Mouse (Mus musculus) embryonic facial prominence, embryonic 15.5 days (tissue): ENCODE measurements around the gene Tgif1. TPM values are rescaled to one million over a fixed set of nuclear protein-coding genes. Genes with fewer than 3 reads are reported as not detected.
A peak's percentile ranks its signal among the peaks of the same experiment; 100 is the strongest.

Experiments used
- ATAC-seq: fragments of 200-750 bp; cut with Nextera tagmentation; 2 replicates; pipeline ENCODE4 v1.8.0; 2017; ENCODE audit warnings: low read depth, moderate TSS enrichment; ENCODE audit not compliant: insufficient number of reproducible peaks, low FRiP score, low TSS enrichment
- H3K27ac ChIP-seq: fragments of 300-500 bp; sonication (generic); replicated peaks from 2 replicates; pipeline ENCODE4 v1.5.1; 2015; ENCODE audit warnings: mild to moderate bottlenecking, inconsistent platforms
- H3K27me3 ChIP-seq: fragments of 300-500 bp; sonication (generic); 2 replicates; pipeline ENCODE4 v1.6.1; 2015; ENCODE audit warnings: inconsistent platforms
- H3K36me3 ChIP-seq: fragments of 300-500 bp; sonication (generic); 2 replicates; pipeline ENCODE4 v1.6.1; 2015; ENCODE audit warnings: mild to moderate bottlenecking, inconsistent platforms
- H3K4me1 ChIP-seq: fragments of 300-500 bp; sonication (generic); 2 replicates; pipeline ENCODE4 v1.6.1; 2015; ENCODE audit warnings: inconsistent platforms
- H3K4me2 ChIP-seq: fragments of 300-500 bp; sonication (generic); replicated peaks from 2 replicates; pipeline ENCODE4 v1.6.1; 2015; ENCODE audit warnings: mild to moderate bottlenecking, inconsistent platforms
- H3K4me3 ChIP-seq: fragments of 300-500 bp; sonication (generic); replicated peaks from 2 replicates; pipeline ENCODE4 v1.5.1; 2015; ENCODE audit warnings: mild to moderate bottlenecking, inconsistent platforms
- H3K9ac ChIP-seq: fragments of 300-500 bp; sonication (generic); 2 replicates; pipeline ENCODE4 v1.6.1; 2015; ENCODE audit warnings: inconsistent platforms
- H3K9me3 ChIP-seq: fragments of 300-500 bp; sonication (generic); replicated peaks from 2 replicates; pipeline ENCODE4 v1.6.1; 2016; ENCODE audit warnings: inconsistent platforms
- WGBS: fragments of 180-500 bp; shearing (Covaris S2); methylation state at CpG from one replicate; pipeline ENCODE4 v1.1.7; 2015; 5-methylcytosine and 5-hydroxymethylcytosine counted together
- polyA plus RNA-seq: library from polyadenylated mRNA; unstranded; fragments of >200 nt; fragmentation: Nextera tagmentation; extraction: Ambion mirVana; gene quantifications from 2 replicates; pipeline ENCODE4 v1.2.1, GENCODE M21; 2015

Gene Tgif1
- polyA plus RNA-seq = 70.2 and 74.4 TPM in 2 replicates

DNA sequence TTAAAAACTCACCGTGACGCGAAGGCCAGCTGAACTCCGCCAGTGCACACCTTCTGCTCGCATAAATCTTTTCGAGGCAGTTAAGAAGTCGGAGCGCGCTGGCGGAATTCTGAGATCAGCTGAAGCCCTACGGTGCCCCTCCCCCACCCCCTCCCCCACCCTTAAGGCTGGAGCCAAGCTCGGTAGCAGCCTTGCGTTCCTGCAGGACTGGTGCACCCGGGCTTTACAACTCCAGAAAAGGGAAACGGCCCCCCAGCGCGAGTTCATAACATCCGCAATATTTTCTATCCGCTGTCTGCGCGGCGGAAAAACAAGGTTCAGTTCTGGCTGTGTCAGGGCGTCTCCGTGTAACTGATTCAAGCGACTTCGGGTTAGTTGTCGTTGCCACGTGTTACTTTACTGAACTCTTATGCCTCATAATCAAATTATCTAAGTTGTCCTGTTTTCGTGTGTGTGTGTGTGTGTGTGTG is at the start of gene Tgif1:
Tgif1 (minus strand) TSS at position 111 of the 470 bp plus-strand sequence.
- WGBS = under 1% methylated on average over 29 of the region's 29 CpGs
- ATAC-seq = no peak
- H3K36me3 ChIP-seq = no peaks in the 10 kb centered on the region
- peak within 1 kb of the TSS; percentile 74 for H3K4me3 ChIP-seq
- peak within 1 kb of the TSS; percentile 97 for H3K4me2 ChIP-seq
- H3K9ac ChIP-seq = peak within 1 kb of the TSS; percentile 70
- no peaks in the 10 kb centered on the region for H3K9me3 ChIP-seq
- H3K27ac ChIP-seq = peak within 1 kb of the TSS; percentile 99
- peaks cover 6% of the 10 kb centered on the region; the same call in 1 of the 2 replicates for H3K4me1 ChIP-seq
- no peaks in the 10 kb centered on the region for H3K27me3 ChIP-seq

DNA sequence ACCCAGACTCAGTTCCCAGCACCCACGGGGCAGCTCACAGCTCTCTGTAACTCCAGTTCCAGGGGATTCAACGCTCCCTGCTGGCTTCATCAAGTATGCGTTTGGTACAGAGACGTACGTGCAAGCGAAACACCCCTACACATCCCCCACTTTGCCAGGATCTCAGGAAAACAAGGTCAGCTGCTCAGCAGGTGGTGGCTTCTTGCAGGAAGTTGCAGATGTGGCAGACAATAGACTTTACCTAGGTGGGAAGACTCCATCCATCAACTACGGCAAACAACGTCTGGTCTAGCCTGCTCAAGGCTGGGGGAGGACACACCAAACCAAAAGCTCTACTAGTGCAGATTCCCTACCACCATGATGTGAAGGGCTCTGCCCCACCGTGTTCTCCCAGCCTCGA is 47.3 kb upstream of the Tgif1 start:
- no peak for ATAC-seq
- Histone ChIP-seq H3K27me3 (no peaks in the 10 kb centered on the region), H3K9ac (no peak overlapping the region), H3K4me2 (no peak overlapping the region), H3K9me3 (no peaks in the 10 kb centered on the region), H3K27ac (no peak overlapping the region), H3K4me1 (no peaks in the 10 kb centered on the region), H3K36me3 (no peaks in the 10 kb centered on the region), H3K4me3 (no peak overlapping the region)
- WGBS = 79% methylated on average over 10 of the region's 10 CpGs

DNA sequence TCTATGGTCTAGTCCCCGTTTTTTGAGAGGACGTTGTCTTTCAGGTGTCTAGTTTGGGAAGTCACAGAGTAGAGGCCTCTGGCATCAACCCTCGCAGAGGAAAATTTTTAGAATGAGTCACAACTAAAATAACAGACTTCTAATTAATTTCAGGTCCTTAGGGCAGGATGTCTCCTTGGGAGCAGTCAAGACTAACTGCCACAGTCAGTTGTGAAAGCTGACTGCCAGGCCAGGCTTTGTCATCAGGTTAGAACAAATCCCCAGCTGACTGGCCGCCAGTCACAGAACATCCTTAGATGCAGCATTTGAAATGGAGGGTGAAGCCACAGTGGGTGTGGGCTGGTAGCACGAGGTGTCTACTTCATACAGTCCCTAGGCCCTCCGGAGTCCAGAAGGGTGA is 46.3 kb upstream of the Tgif1 start:
- no peak overlapping the region for H3K4me3 ChIP-seq
- no peak overlapping the region for H3K9ac ChIP-seq
- no peaks in the 10 kb centered on the region for H3K4me1 ChIP-seq
- H3K9me3 ChIP-seq = no peaks in the 10 kb centered on the region
- H3K4me2 ChIP-seq = no peak overlapping the region
- 66% methylated on average over 6 of the region's 6 CpGs for WGBS
- H3K36me3 ChIP-seq = no peaks in the 10 kb centered on the region
- no peaks in the 10 kb centered on the region for H3K27me3 ChIP-seq
- no peak overlapping the region for H3K27ac ChIP-seq
- no peak for ATAC-seq

DNA sequence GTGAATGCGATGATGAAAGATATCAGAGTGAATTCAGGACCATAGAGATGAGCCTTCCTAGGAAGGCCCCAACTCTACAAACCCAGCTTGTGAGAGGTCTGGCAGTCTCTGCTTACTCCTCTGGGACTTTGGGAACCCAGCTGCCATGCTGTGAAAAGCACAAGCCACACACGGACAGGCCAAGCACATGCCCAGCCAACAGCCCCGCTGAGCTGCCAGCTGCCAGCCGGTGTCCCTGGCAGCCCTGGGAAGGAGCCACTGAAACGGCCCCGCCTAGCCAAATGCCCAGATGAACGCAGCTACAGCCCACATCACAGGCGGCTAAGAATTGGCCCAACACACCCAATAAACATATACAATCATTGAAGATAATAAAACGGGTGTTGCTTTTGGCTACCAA is 41.5 kb upstream of the Tgif1 start:
- Histone ChIP-seq H3K4me1 (0 out of 2 replicates have a peak, but pooled peaks cover 10% of the 10 kb centered on the region), H3K9ac (no peak overlapping the region), H3K36me3 (no peaks in the 10 kb centered on the region), H3K27ac (no peak overlapping the region), H3K4me2 (no peak overlapping the region), H3K27me3 (no peaks in the 10 kb centered on the region), H3K9me3 (no peaks in the 10 kb centered on the region), H3K4me3 (no peak overlapping the region)
- 89% methylated on average over 9 of the region's 9 CpGs for WGBS
- ATAC-seq = no peak

- H3K4me1 ChIP-seq = 0 out of 2 replicates have a peak, but pooled peaks cover 10% of the 10 kb centered on the region
- no peak for ATAC-seq
- H3K9ac ChIP-seq = no peak overlapping the region
- H3K36me3 ChIP-seq = no peaks in the 10 kb centered on the region
- no peak overlapping the region for H3K27ac ChIP-seq
- 64% methylated on average over 5 of the region's 5 CpGs for WGBS
- no peak overlapping the region for H3K4me3 ChIP-seq
- H3K27me3 ChIP-seq = no peaks in the 10 kb centered on the region
- H3K9me3 ChIP-seq = no peaks in the 10 kb centered on the region
- no peak overlapping the region for H3K4me2 ChIP-seq
These were observed 39.8 kb upstream of the Tgif1 start for GRCm38 (mm10) chr17:70893151-70893550.

- H3K27ac ChIP-seq = no peak overlapping the region
- H3K9me3 ChIP-seq = no peaks in the 10 kb centered on the region
- ATAC-seq = no peak
- 0 out of 2 replicates have a peak, but pooled peaks cover 10% of the 10 kb centered on the region for H3K4me1 ChIP-seq
- no peak overlapping the region for H3K9ac ChIP-seq
- no peaks in the 10 kb centered on the region for H3K36me3 ChIP-seq
- H3K4me3 ChIP-seq = no peak overlapping the region
- 36% methylated on average over 15 of the region's 15 CpGs for WGBS
- H3K4me2 ChIP-seq = no peak overlapping the region; the same call in 1 of the 2 replicates
- H3K27me3 ChIP-seq = no peaks in the 10 kb centered on the region
These were observed 39.1 kb upstream of the Tgif1 start for GRCm38 (mm10) chr17:70892288-70893096.

DNA sequence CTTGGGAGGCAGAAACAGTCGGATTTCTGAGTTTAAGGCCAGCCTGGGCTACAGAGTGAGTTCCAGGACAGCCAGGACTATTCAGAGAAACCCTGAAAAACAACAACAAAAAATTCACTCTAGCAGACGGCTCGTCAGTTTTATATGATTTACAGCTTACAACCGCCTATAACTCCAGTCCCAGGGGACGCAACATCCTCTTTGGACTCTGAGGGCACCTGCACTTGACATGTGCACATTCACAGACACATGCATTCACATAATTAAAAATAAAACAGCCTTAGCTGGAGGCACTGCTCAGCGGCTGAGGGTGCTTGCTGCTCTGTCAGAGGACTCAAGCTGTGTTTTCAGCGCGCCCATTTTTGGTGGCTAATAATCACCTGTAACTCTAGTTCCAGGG is 37.2 kb upstream of the Tgif1 start:
- WGBS = 81% methylated on average over 8 of the region's 8 CpGs
- H3K36me3 ChIP-seq = no peaks in the 10 kb centered on the region
- no peaks in the 10 kb centered on the region for H3K27me3 ChIP-seq
- H3K4me3 ChIP-seq = no peak overlapping the region
- H3K4me1 ChIP-seq = 0 out of 2 replicates have a peak, but pooled peaks cover 10% of the 10 kb centered on the region
- no peak overlapping the region for H3K9ac ChIP-seq
- no peaks in the 10 kb centered on the region for H3K9me3 ChIP-seq
- H3K4me2 ChIP-seq = no peak overlapping the region
- H3K27ac ChIP-seq = no peak overlapping the region
- ATAC-seq = no peak

GRCm38 (mm10) chr17:70888657-70889056 is 35.3 kb upstream of the Tgif1 start:
- Histone ChIP-seq H3K9ac (no peak overlapping the region), H3K27ac (peak overlapping the region; percentile 22), H3K9me3 (no peaks in the 10 kb centered on the region), H3K36me3 (no peaks in the 10 kb centered on the region), H3K27me3 (no peaks in the 10 kb centered on the region), H3K4me2 (no peak overlapping the region), H3K4me1 (0 out of 2 replicates have a peak, but pooled peaks cover 10% of the 10 kb centered on the region), H3K4me3 (no peak overlapping the region)
- 64% methylated on average over 10 of the region's 10 CpGs for WGBS
- ATAC-seq = peak; percentile 40; the same call in 1 of the 2 replicates

DNA sequence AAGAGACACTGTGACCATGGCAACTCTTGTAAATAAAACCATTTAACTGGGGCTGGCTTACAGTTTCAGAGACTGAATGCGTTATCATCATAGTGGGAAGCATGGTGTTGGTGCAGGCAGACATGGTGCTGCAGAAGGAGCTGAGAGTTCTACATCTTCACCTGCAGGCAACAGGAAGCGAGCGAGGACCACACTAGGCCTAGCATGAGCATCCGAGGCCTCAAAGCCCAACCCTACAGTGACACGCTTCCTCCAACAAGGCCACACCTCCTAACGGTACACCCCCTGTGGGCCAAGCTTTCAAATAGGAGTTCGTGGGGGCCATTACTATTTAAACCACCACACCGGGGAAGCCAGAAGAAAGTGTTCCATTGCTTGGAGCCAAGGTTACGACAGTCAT is 34.5 kb upstream of the Tgif1 start:
- no peaks in the 10 kb centered on the region for H3K27me3 ChIP-seq
- no peak overlapping the region for H3K4me3 ChIP-seq
- 0 out of 2 replicates have a peak, but pooled peaks cover 7% of the 10 kb centered on the region for H3K4me1 ChIP-seq
- no peaks in the 10 kb centered on the region for H3K9me3 ChIP-seq
- 92% methylated on average over 9 of the region's 9 CpGs for WGBS
- no peaks in the 10 kb centered on the region for H3K36me3 ChIP-seq
- H3K27ac ChIP-seq = no peak overlapping the region; the same call in 1 of the 2 replicates
- H3K4me2 ChIP-seq = no peak overlapping the region
- ATAC-seq = no peak
- H3K9ac ChIP-seq = no peak overlapping the region

- ATAC-seq = no peak
- no peaks in the 10 kb centered on the region for H3K9me3 ChIP-seq
These were observed 33.5 kb upstream of the Tgif1 start for GRCm38 (mm10) chr17:70886641-70887391.

GRCm38 (mm10) chr17:70885868-70886267 is 32.5 kb upstream of the Tgif1 start:
- WGBS = 83% methylated on average over 5 of the region's 5 CpGs
- ATAC-seq = no peak
- H3K36me3 ChIP-seq = no peaks in the 10 kb centered on the region
- H3K4me2 ChIP-seq = no peak overlapping the region
- H3K9me3 ChIP-seq = no peaks in the 10 kb centered on the region
- H3K27ac ChIP-seq = no peak overlapping the region
- H3K4me1 ChIP-seq = peaks cover 3% of the 10 kb centered on the region; the same call in 1 of the 2 replicates
- H3K27me3 ChIP-seq = no peaks in the 10 kb centered on the region
- H3K4me3 ChIP-seq = no peak overlapping the region
- no peak overlapping the region for H3K9ac ChIP-seq

More at GRCm38 (mm10) chr17:70886641-70887391, 33.5 kb upstream of the Tgif1 start:
- Histone ChIP-seq H3K4me2 (no peak overlapping the region), H3K36me3 (no peaks in the 10 kb centered on the region), H3K4me1 (peaks cover 2% of the 10 kb centered on the region; the same call in 1 of the 2 replicates), H3K4me3 (no peak overlapping the region), H3K9ac (no peak overlapping the region), H3K27me3 (no peaks in the 10 kb centered on the region), H3K27ac (no peak overlapping the region)
- 74% methylated on average over 16 of the region's 16 CpGs for WGBS
